Mouse (Mus musculus): ENCODE data around the gene Bex2. TPM values are rescaled to one million over a fixed set of nuclear protein-coding genes. Genes with fewer than 3 reads are reported as not detected.
A peak's percentile ranks its signal among the peaks of the same experiment; 100 is the strongest.
"Not testable (repeated sequence)": the region's sequence is repeated elsewhere in the genome, so short reads cannot be mapped to it uniquely, and the experiment has no call there.

The Bex2 gene
- polyA plus RNA-seq, 1 experiment from 2014 or later = 351 TPM

GRCm38 (mm10) chrX:136047528-136047927, 20.5 kb downstream of the Bex2 start:
- WGBS = 23% methylated on average over 5 of the region's 5 CpGs
- no peak overlapping the region for H3K4me2 ChIP-seq (replicated peaks)
- ATAC-seq (ENCODE audit: low FRiP score) = peak; percentile 58; the same call in 1 of the 2 replicates
- no peaks in the 10 kb centered on the region; the same call in 1 of the 2 replicates for H3K27me3 ChIP-seq
- no peaks in the 10 kb centered on the region for H3K36me3 ChIP-seq
- no peak overlapping the region for H3K27ac ChIP-seq
- no peaks in the 10 kb centered on the region for H3K4me1 ChIP-seq
- no peak overlapping the region for H3K4me3 ChIP-seq
- H3K9ac ChIP-seq = no peak overlapping the region
- no peaks in the 10 kb centered on the region for H3K9me3 ChIP-seq (replicated peaks)

DNA sequence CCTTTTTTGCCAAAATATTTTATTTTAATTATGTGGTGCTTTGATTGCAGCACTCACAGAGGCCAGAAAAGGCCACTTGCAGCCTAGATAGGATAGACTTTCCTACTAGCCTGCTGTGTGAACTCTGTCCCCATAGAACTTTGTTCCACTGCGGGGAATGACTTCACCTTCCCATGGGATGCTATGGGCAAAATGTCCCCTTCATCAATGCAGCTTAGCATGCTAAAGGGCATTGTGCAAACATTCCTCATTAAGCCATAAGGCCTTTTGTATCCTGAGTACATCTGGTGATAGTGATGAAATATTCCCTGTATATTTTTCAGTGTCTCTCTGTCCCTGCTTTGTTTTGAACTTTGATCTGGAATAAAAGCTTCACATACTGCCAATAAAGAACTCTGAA, 24.3 kb downstream of the Bex2 start:
- no peak overlapping the region for H3K4me2 ChIP-seq (replicated peaks)
- H3K4me3 ChIP-seq = no peak overlapping the region
- H3K36me3 ChIP-seq = no peaks in the 10 kb centered on the region
- no peak overlapping the region for H3K27ac ChIP-seq
- no peak for ATAC-seq (ENCODE audit: low FRiP score)
- 92% methylated on average over 1 of the region's 1 CpGs for WGBS
- H3K27me3 ChIP-seq = no peaks in the 10 kb centered on the region; the same call in 1 of the 2 replicates
- H3K9me3 ChIP-seq (replicated peaks) = no peaks in the 10 kb centered on the region
- no peaks in the 10 kb centered on the region for H3K4me1 ChIP-seq
- H3K9ac ChIP-seq = no peak overlapping the region

DNA sequence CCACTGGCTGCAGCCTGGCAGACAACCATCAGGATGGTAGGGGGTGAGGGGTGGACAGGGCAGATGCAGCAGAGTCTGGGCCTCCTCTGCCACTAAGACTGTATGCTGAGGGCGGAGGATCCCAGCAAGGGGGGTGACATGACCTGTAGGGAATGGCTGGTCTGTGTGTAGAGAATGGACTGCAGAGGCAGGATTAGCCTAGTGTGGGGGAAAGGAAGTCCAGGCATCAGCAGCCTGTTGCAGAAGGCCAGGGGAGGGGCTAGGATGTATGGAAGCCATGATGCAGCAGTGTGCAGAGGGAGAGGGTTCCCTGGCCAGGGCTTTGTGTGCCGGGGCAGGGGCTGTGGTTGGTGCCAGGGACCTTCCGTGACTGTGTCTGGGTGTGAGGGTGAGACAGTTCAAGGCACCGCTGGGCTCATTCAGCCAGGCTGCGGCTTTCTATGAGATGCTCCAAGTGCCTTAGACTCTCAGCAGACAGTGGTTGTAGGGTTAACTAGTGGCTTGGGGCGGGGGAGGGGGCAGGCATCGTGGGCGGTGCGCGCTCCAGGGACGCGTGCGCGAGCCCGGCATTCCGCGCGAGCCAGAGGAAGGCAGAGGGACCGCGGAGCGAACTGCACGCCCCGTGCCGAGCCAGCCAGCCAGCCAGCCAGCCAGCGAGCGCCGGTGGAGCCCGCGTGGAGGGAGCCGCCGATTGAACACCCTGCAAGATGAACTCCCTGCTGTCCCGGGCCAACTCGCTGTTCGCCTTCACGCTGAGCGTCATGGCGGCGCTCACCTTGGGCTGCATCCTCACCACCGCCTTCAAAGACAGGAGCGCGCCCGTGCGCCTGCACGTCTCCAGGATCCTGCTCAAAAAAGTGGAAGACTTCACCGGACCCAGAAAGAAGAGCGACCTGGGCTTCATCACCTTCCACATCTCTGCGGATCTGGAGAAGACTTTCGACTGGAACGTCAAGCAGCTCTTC, 35.0 kb downstream of the Bex2 start, which contains the start of gene Arxes1:
Arxes1 (plus strand) TSS at position 569 of the 965 bp plus-strand sequence.
- H3K27ac ChIP-seq; H3K9ac ChIP-seq; H3K36me3 ChIP-seq; H3K27me3 ChIP-seq; H3K4me1 ChIP-seq; H3K9me3 ChIP-seq (replicated peaks): not testable (repeated sequence)
- WGBS = 17% methylated on average over 1 of the region's 49 CpGs
- peak; percentile 95 for ATAC-seq (ENCODE audit: low FRiP score)
- peak within 1 kb of the TSS; percentile 44 for H3K4me2 ChIP-seq (replicated peaks)
- H3K4me3 ChIP-seq = peak within 1 kb of the TSS; percentile 22

GRCm38 (mm10) chrX:136030331-136030730, 37.7 kb downstream of the Bex2 start:
- Histone ChIP-seq H3K27ac (no peak overlapping the region), H3K27me3 (no peaks in the 10 kb centered on the region), H3K4me1 (no peaks in the 10 kb centered on the region), H3K4me3 (no peak overlapping the region), H3K4me2 (replicated peaks) (no peak overlapping the region), H3K9me3 (replicated peaks) (no peaks in the 10 kb centered on the region), H3K36me3 (no peaks in the 10 kb centered on the region), H3K9ac (no peak overlapping the region)
- 64% methylated on average over 1 of the region's 1 CpGs for WGBS
- no peak for ATAC-seq (ENCODE audit: low FRiP score)

Other genes starting within 250 kb of the Bex2 start
- gene Gprasp2, start 229.2 kb downstream of the Bex2 start, polyA plus RNA-seq (2016; fragmentation: Nextera tagmentation; extraction: Ambion mirVana) = 93.9 and 97.4 TPM in 2 replicates
- gene Arxes2, start 74.4 kb downstream of the Bex2 start, polyA plus RNA-seq (2016; fragmentation: Nextera tagmentation; extraction: Ambion mirVana) = 144 and 146 TPM in 2 replicates
- 55.4 and 61.5 TPM in 2 replicates for gene Arxes1, start 34.9 kb downstream of the Bex2 start, polyA plus RNA-seq (2016; fragmentation: Nextera tagmentation; extraction: Ambion mirVana)
- not detected in 2 replicates for gene Nxf3, start 17.0 kb upstream of the Bex2 start, polyA plus RNA-seq (2016; fragmentation: Nextera tagmentation; extraction: Ambion mirVana)
- gene Bex4, start 70.8 kb upstream of the Bex2 start, polyA plus RNA-seq (2016; fragmentation: Nextera tagmentation; extraction: Ambion mirVana) = 71.4 and 77.7 TPM in 2 replicates
- gene Tceal8, start 104.1 kb upstream of the Bex2 start, polyA plus RNA-seq (2016; fragmentation: Nextera tagmentation; extraction: Ambion mirVana) = 168 and 189 TPM in 2 replicates
- gene Tceal5, start 135.6 kb upstream of the Bex2 start, polyA plus RNA-seq (2016; fragmentation: Nextera tagmentation; extraction: Ambion mirVana) = 13.9 and 16.1 TPM in 2 replicates
- gene Tceal7, start 146.5 kb upstream of the Bex2 start, polyA plus RNA-seq (2016; fragmentation: Nextera tagmentation; extraction: Ambion mirVana) = 2.1 and 7.2 TPM in 2 replicates
- gene Bex1, start 147.3 kb upstream of the Bex2 start, polyA plus RNA-seq (2016; fragmentation: Nextera tagmentation; extraction: Ambion mirVana) = 100 TPM in 2 replicates
- gene Tceal9, start 176.8 kb upstream of the Bex2 start, polyA plus RNA-seq (2016; fragmentation: Nextera tagmentation; extraction: Ambion mirVana) = 411 and 443 TPM in 2 replicates
- gene Bex3, start 202.0 kb upstream of the Bex2 start, polyA plus RNA-seq (2016; fragmentation: Nextera tagmentation; extraction: Ambion mirVana) = 656 and 680 TPM in 2 replicates